In genomic region chr11:69784793-69785272, GRCm38 (mm10) we compare ENCODE assay signal across 1 mouse cellular context.
TF ChIP-seq lines count a peak whose summit lies in the region.

No protein-coding gene starts in this region.

TF ChIP-seq in CH12.LX, 34 proteins besides CTCF, POLR2A, EP300 and RAD21 (continued from another document):
- TF ChIP-seq HCFC1 (IDR thresholded peaks at IDR 0.05; ENCODE audit: low read depth, low read length) (peak; percentile 69), TCF12 (IDR thresholded peaks at IDR 0.05; ENCODE audit: low read depth, low read length) (peak; percentile 73), E2F4 (IDR thresholded peaks at IDR 0.05; ENCODE audit: insufficient replicate concordance, low read depth, low read length) (no peak), GABPA (IDR thresholded peaks at IDR 0.05; ENCODE audit: insufficient replicate concordance, low read depth, low read length) (no peak), JUN (IDR thresholded peaks at IDR 0.05; ENCODE audit: insufficient read depth, low read depth, low read length) (no peak), ZMIZ1 (IDR thresholded peaks at IDR 0.05; ENCODE audit: low read depth, low read length) (peak; percentile 92), UBTF (IDR thresholded peaks at IDR 0.05; ENCODE audit: low read depth, low read length) (no peak), SMC3 (IDR thresholded peaks at IDR 0.05; ENCODE audit: low read depth, low read length) (no peak), MAFK (IDR thresholded peaks at IDR 0.05; ENCODE audit: insufficient replicate concordance, low read length) (no peak), CHD1 (IDR thresholded peaks at IDR 0.05; ENCODE audit: low read depth, low read length) (no peak), MYC (IDR thresholded peaks at IDR 0.05; ENCODE audit: low read depth, low read length) (0 out of 2 replicates have a peak, but pooled peaks have one; percentile 37), ZNF384 (IDR thresholded peaks at IDR 0.05; ENCODE audit: low read depth, low read length) (no peak), MEF2A (IDR thresholded peaks at IDR 0.05; ENCODE audit: borderline replicate concordance, low read depth, low read length) (peak; percentile 35; the same call in 1 of the 2 replicates), ZKSCAN1 (IDR thresholded peaks at IDR 0.05; ENCODE audit: borderline replicate concordance, low read depth, low read length) (no peak), TBP (conservative IDR thresholded peaks at IDR 0.05; ENCODE audit: low read depth, low read length) (peak; percentile 88), MAZ (IDR thresholded peaks at IDR 0.05; ENCODE audit: low read depth, low read length) (0 out of 2 replicates have a peak, but pooled peaks have one; percentile 36), IRF4 (IDR thresholded peaks at IDR 0.05; ENCODE audit: low read depth, low read length) (peak; percentile 50), NRF1 (IDR thresholded peaks at IDR 0.05; ENCODE audit: low read depth, low read length) (no peak), MAX (IDR thresholded peaks at IDR 0.05; ENCODE audit: low read length) (peak; percentile 66; the same call in 1 of the 2 replicates), CHD2 (IDR thresholded peaks at IDR 0.05; ENCODE audit: low read length) (no peak), ELF1 (IDR thresholded peaks at IDR 0.05; ENCODE audit: low read depth, low read length) (peak; percentile 88), SIN3A (IDR thresholded peaks at IDR 0.05; ENCODE audit: low read length) (peak; percentile 82), NELFE (IDR thresholded peaks at IDR 0.05; ENCODE audit: low read depth, low read length) (peak; percentile 88), BHLHE40 (IDR thresholded peaks at IDR 0.05; ENCODE audit: low read depth, low read length) (no peak), MXI1 (IDR thresholded peaks at IDR 0.05; ENCODE audit: low read depth, low read length) (no peak; the same call in 1 of the 2 replicates)
